Mouse (Mus musculus) liver, postnatal 0 days (tissue): Measurements from ENCODE around the gene Clec3a. TPM values are rescaled to one million over a fixed set of nuclear protein-coding genes. Genes with fewer than 3 reads are reported as not detected.

Source experiments
- ATAC-seq: fragments of 200-750 bp; cut with Nextera tagmentation; 2 replicates; pipeline ENCODE4 v1.8.0; 2017; ENCODE audit warnings: mild to moderate bottlenecking, moderate library complexity
- DNase-seq: peaks from one replicate; pipeline ENCODE4 v3.0.0-alpha.2; 2016
- H3K27ac ChIP-seq: fragments of 300-500 bp; sonication (generic); 2 replicates; pipeline ENCODE4 v1.5.1; 2014; ENCODE audit warnings: antibody characterized with exemption, moderate library complexity, mild to moderate bottlenecking, low read depth
- H3K27me3 ChIP-seq: fragments of 300-500 bp; sonication (generic); 2 replicates; pipeline ENCODE4 v1.6.1; 2014; ENCODE audit warnings: low read length, control low read depth, mixed read lengths; ENCODE audit not compliant: insufficient read depth
- H3K36me3 ChIP-seq: fragments of 300-500 bp; sonication (generic); replicated peaks from 2 replicates; pipeline ENCODE4 v1.6.1; 2014; ENCODE audit warnings: mild to moderate bottlenecking, control low read depth, low read length, moderate library complexity, mixed read lengths; ENCODE audit not compliant: insufficient read depth
- H3K4me1 ChIP-seq: fragments of 300-500 bp; sonication (generic); 2 replicates; pipeline ENCODE4 v1.6.1; 2014; ENCODE audit warnings: antibody characterized with exemption, mild to moderate bottlenecking, control low read depth; ENCODE audit not compliant: insufficient read depth
- H3K4me2 ChIP-seq: fragments of 300-500 bp; sonication (generic); 2 replicates; pipeline ENCODE4 v1.6.1; 2014; ENCODE audit warnings: low read depth, mild to moderate bottlenecking, low read length, moderate library complexity, mixed read lengths
- H3K4me3 ChIP-seq: fragments of 300-500 bp; sonication (generic); 2 replicates; pipeline ENCODE4 v1.5.1; 2014; ENCODE audit warnings: low read depth, low read length
- H3K9ac ChIP-seq: fragments of 300-500 bp; sonication (generic); replicated peaks from 2 replicates; pipeline ENCODE4 v1.6.1; 2014; ENCODE audit warnings: mild to moderate bottlenecking, moderate library complexity
- H3K9me3 ChIP-seq: fragments of 300-500 bp; sonication (generic); 2 replicates; pipeline ENCODE4 v1.6.1; 2016; ENCODE audit warnings: mild to moderate bottlenecking, control low read depth, low read length, mixed read lengths
- CTCF ChIP-seq: sonication (generic); IDR thresholded peaks from 2 replicates; pipeline ENCODE4 v1.5.1; 2016; ENCODE audit warnings: antibody characterized with exemption, low read depth
- EP300 ChIP-seq: IDR thresholded peaks from 2 replicates; pipeline ENCODE4 v1.6.1; 2016; ENCODE audit warnings: antibody characterized with exemption, low read depth, mild to moderate bottlenecking
- WGBS: fragments of 180-500 bp; shearing (Covaris S2); extraction: QIAGEN DNeasy Blood & Tissue Kit; methylation state at CpG from one replicate; pipeline ENCODE4 v1.1.7; 2014; ENCODE audit not compliant: insufficient replicate concordance; 5-methylcytosine and 5-hydroxymethylcytosine counted together
- polyA plus RNA-seq: library from polyadenylated mRNA; unstranded; fragments of >200 nt; fragmentation: Nextera tagmentation; extraction: Ambion mirVana; gene quantifications from 2 replicates; pipeline ENCODE4 v1.2.1, GENCODE M21; 2015

Gene Clec3a
- polyA plus RNA-seq, 1 experiment from 2014 or later, result not detected

GRCm38 (mm10) chr8:114452781-114453221, 34.9 kb downstream of the Clec3a start:
- H3K36me3 ChIP-seq, result peaks cover 12% of the 10 kb centered on the region; the same call in 1 of the 2 replicates
- 24% methylated on average over 9 of the region's 9 CpGs for WGBS
- DNase-seq (peak; percentile 63), ATAC-seq (0 out of 2 replicates have a peak, but pooled peaks have one; percentile 23)
- H3K9ac ChIP-seq, result no peak overlapping the region
- no peaks in the 10 kb centered on the region for H3K4me1 ChIP-seq
- H3K4me3 ChIP-seq, result no peak overlapping the region
- no peaks in the 10 kb centered on the region for H3K27me3 ChIP-seq
- no peak overlapping the region for H3K4me2 ChIP-seq
- H3K9me3 ChIP-seq, result no peaks in the 10 kb centered on the region
- no peak overlapping the region for H3K27ac ChIP-seq
- TF ChIP-seq EP300 (no peak), CTCF (peak; percentile 88)

- TF ChIP-seq CTCF (no peak), EP300 (no peak)
- Histone ChIP-seq H3K9ac (no peak overlapping the region), H3K4me1 (no peaks in the 10 kb centered on the region), H3K27ac (no peak overlapping the region), H3K36me3 (0 out of 2 replicates have a peak, but pooled peaks cover under 1% of the 10 kb centered on the region), H3K9me3 (no peaks in the 10 kb centered on the region), H3K4me2 (no peak overlapping the region), H3K4me3 (no peak overlapping the region), H3K27me3 (no peaks in the 10 kb centered on the region)
- 87% methylated on average over 8 of the region's 8 CpGs for WGBS
- DNase-seq (no peak), ATAC-seq (no peak)
These were observed 37.4 kb downstream of the Clec3a start for GRCm38 (mm10) chr8:114455302-114455701.

GRCm38 (mm10) chr8:114455953-114456352, 38.1 kb downstream of the Clec3a start:
- Histone ChIP-seq H3K4me3 (no peak overlapping the region), H3K4me1 (no peaks in the 10 kb centered on the region), H3K27me3 (no peaks in the 10 kb centered on the region), H3K36me3 (no peaks in the 10 kb centered on the region), H3K9ac (no peak overlapping the region), H3K9me3 (no peaks in the 10 kb centered on the region), H3K27ac (no peak overlapping the region), H3K4me2 (peak overlapping the region; percentile 30)
- TF ChIP-seq CTCF (no peak), EP300 (no peak)
- no peak for DNase-seq
- ATAC-seq, result no peak
- WGBS, result 65% methylated on average over 15 of the region's 15 CpGs

GRCm38 (mm10) chr8:114458113-114458784, 40.4 kb downstream of the Clec3a start:
- no peaks in the 10 kb centered on the region for H3K36me3 ChIP-seq
- no peaks in the 10 kb centered on the region for H3K9me3 ChIP-seq
- no peak overlapping the region for H3K9ac ChIP-seq
- H3K4me3 ChIP-seq, result no peak overlapping the region
- no peak for ATAC-seq
- TF ChIP-seq CTCF, result no peak
- no peak for TF ChIP-seq EP300
- H3K4me2 ChIP-seq, result no peak overlapping the region
- no peaks in the 10 kb centered on the region for H3K27me3 ChIP-seq
- H3K4me1 ChIP-seq, result no peaks in the 10 kb centered on the region
- DNase-seq, result no peak
- WGBS, result 75% methylated on average over 25 of the region's 25 CpGs
- no peak overlapping the region for H3K27ac ChIP-seq

- Histone ChIP-seq H3K4me3 (no peak overlapping the region), H3K9ac (no peak overlapping the region), H3K9me3 (no peaks in the 10 kb centered on the region), H3K27me3 (no peaks in the 10 kb centered on the region), H3K27ac (no peak overlapping the region), H3K4me1 (no peaks in the 10 kb centered on the region), H3K36me3 (no peaks in the 10 kb centered on the region), H3K4me2 (no peak overlapping the region)
- no peak for ATAC-seq
- peak; percentile 50 for TF ChIP-seq CTCF
- TF ChIP-seq EP300, result no peak
- WGBS, result 54% methylated on average over 5 of the region's 5 CpGs
- peak; percentile 33 for DNase-seq
These were observed 42.7 kb downstream of the Clec3a start for GRCm38 (mm10) chr8:114460600-114460999.

- no peak overlapping the region for H3K27ac ChIP-seq
- no peak for ATAC-seq
- TF ChIP-seq CTCF (no peak), EP300 (no peak)
These were observed 44.7 kb downstream of the Clec3a start for GRCm38 (mm10) chr8:114462591-114462990.

More at GRCm38 (mm10) chr8:114462591-114462990, 44.7 kb downstream of the Clec3a start:
- Histone ChIP-seq H3K4me3 (no peak overlapping the region), H3K36me3 (no peaks in the 10 kb centered on the region), H3K4me1 (no peaks in the 10 kb centered on the region), H3K9me3 (no peaks in the 10 kb centered on the region), H3K4me2 (no peak overlapping the region), H3K9ac (no peak overlapping the region), H3K27me3 (no peaks in the 10 kb centered on the region)
- no peak for DNase-seq
- 90% methylated on average over 11 of the region's 11 CpGs for WGBS
